Comparison of ENCODE assay signal across 30 mouse cellular contexts in genomic region chr13:60291344-60291743, GRCm38 (mm10).
DNase-seq lines count a peak whose midpoint lies in the region; ATAC-seq and TF ChIP-seq lines count a peak whose summit lies in the region.
"Had no signal": no experiment of that assay in that cellular context is flagged by ENCODE, and none has a peak within 500 bp of the region (broad histone marks: within the 10 kb centered on the region; RNA-seq: fewer than 3 reads in every experiment).

No protein-coding gene starts in this region.

- H3K4me2 ChIP-seq in lung, postnatal 0 days (replicated peaks; ENCODE audit: low read depth, low read length), result no peak overlapping the region
- H3K4me2 ChIP-seq in kidney, embryonic 16.5 days (replicated peaks; ENCODE audit: low read depth, low read length), result no peak overlapping the region
- H3K4me2 ChIP-seq: intestine, embryonic 15.5 days; liver, embryonic 15.5 days; lung, embryonic 15.5 days; midbrain, embryonic 11.5 days had no signal

- TF ChIP-seq CTCF in lung, postnatal 0 days (IDR thresholded peaks at IDR 0.05), result no peak
- TF ChIP-seq CTCF in lung, adult 2 months (IDR thresholded peaks at IDR 0.05; ENCODE audit: insufficient read depth, low read length), result no peak

- intact Hi-C loops in heart, postnatal 10 days (cut with DNase I), result loop anchor here (10.0 kb wide), 1 partner anchor 133 kb away; no protein-coding TSS in a partner anchor

- DNase-seq in cerebellum, postnatal 10 days, result peak; percentile 25 to 34
- no peak for DNase-seq in cerebellum, adult 18-20 months
- DNase-seq in heart, adult 11 months, result peak; percentile 93
- DNase-seq in heart, postnatal 10 days, result no peak
- peak; percentile 59 for DNase-seq in lung, postnatal 0 days (ENCODE audit: low spot score)
- DNase-seq in lung, adult 2 months, result no peak
- peak; percentile 27 for DNase-seq in lung, postnatal 36 days
- DNase-seq: adrenal gland, adult 2 months; adrenal gland, postnatal 36 days; cerebellum, adult 2 months; cerebellum, postnatal 25 days; kidney, adult 8-10 months; kidney, postnatal 10 days; layer of hippocampus, postnatal 36 days; left cerebral cortex, postnatal 4 days; right cerebral cortex, postnatal 25 days; spleen, adult 18-20 months; thymus, postnatal 4 days had no signal

- no peaks in the 10 kb centered on the region for H3K27me3 ChIP-seq in lung, postnatal 0 days (replicated peaks; ENCODE audit: insufficient read depth, low read length)
- no peaks in the 10 kb centered on the region for H3K27me3 ChIP-seq in kidney, embryonic 16.5 days (ENCODE audit: insufficient read depth, low read length)
- H3K27me3 ChIP-seq: CH12.LX; intestine, embryonic 15.5 days; liver, embryonic 15.5 days; lung, embryonic 15.5 days had no signal

- TF ChIP-seq EP300 in lung, postnatal 0 days (IDR thresholded peaks at IDR 0.05), result no peak

- no peak overlapping the region for H3K9ac ChIP-seq in lung, postnatal 0 days (replicated peaks; ENCODE audit: low read depth)
- no peak overlapping the region for H3K9ac ChIP-seq in kidney, embryonic 16.5 days (replicated peaks; ENCODE audit: low read length)
- H3K9ac ChIP-seq: intestine, embryonic 15.5 days; liver, embryonic 15.5 days; lung, embryonic 15.5 days had no signal

- ATAC-seq in lung, postnatal 0 days, result no peak
- ATAC-seq in kidney, embryonic 16.5 days (ENCODE audit: low FRiP score, low TSS enrichment), result no peak
- ATAC-seq: activated CD4-positive, CD25-positive, alpha-beta regulatory T cell, adult 4 months; forebrain, embryonic 16.5 days; hindbrain, postnatal 0 days; intestine, embryonic 15.5 days; midbrain, embryonic 16.5 days had no signal

- no peaks in the 10 kb centered on the region for H3K9me3 ChIP-seq in lung, postnatal 0 days (ENCODE audit: low read length)
- no peaks in the 10 kb centered on the region for H3K9me3 ChIP-seq in kidney, embryonic 16.5 days (ENCODE audit: low read length)
- H3K9me3 ChIP-seq: heart, embryonic 10.5 days; intestine, embryonic 15.5 days; liver, embryonic 15.5 days; lung, embryonic 15.5 days had no signal

- H3K4me3 ChIP-seq in lung, postnatal 0 days (ENCODE audit: low read depth, low read length), result no peak overlapping the region
- no peak overlapping the region for H3K4me3 ChIP-seq in lung, adult 2 months (replicated peaks; ENCODE audit: extremely low read depth, low read depth, low read length)
- H3K4me3 ChIP-seq in kidney, embryonic 16.5 days (ENCODE audit: low read length), result no peak overlapping the region
- H3K4me3 ChIP-seq: erythroblast, embryonic 14.5 days; heart, embryonic 10.5 days; intestine, embryonic 15.5 days; liver, embryonic 15.5 days; lung, embryonic 15.5 days had no signal

- H3K4me1 ChIP-seq in lung, postnatal 0 days (ENCODE audit: insufficient read depth, low read depth, low read length), result no peaks in the 10 kb centered on the region; the same call in 1 of the 2 replicates
- no peaks in the 10 kb centered on the region for H3K4me1 ChIP-seq in lung, adult 2 months (ENCODE audit: control insufficient read depth, insufficient read depth, low read length)
- H3K4me1 ChIP-seq in kidney, embryonic 16.5 days (ENCODE audit: insufficient read depth, low read length), result peaks cover 9% of the 10 kb centered on the region
- H3K4me1 ChIP-seq: intestine, embryonic 15.5 days; liver, embryonic 15.5 days had no signal

- H3K27ac ChIP-seq in lung, postnatal 0 days (ENCODE audit: low read length), result no peak overlapping the region
- no peak overlapping the region for H3K27ac ChIP-seq in kidney, embryonic 16.5 days (ENCODE audit: low read length)
- H3K27ac ChIP-seq: heart, embryonic 10.5 days; hindbrain, postnatal 0 days; intestine, embryonic 15.5 days; liver, embryonic 15.5 days; lung, embryonic 15.5 days had no signal

- no peak for TF ChIP-seq POLR2A in lung, adult 2 months (IDR thresholded peaks at IDR 0.05; ENCODE audit: borderline replicate concordance, extremely low read depth, low read depth, low read length)

- no peaks in the 10 kb centered on the region for H3K36me3 ChIP-seq in lung, postnatal 0 days (ENCODE audit: insufficient read depth, low read length)
- H3K36me3 ChIP-seq in kidney, embryonic 16.5 days (ENCODE audit: insufficient read depth, low read length), result no peaks in the 10 kb centered on the region
- H3K36me3 ChIP-seq: heart, embryonic 10.5 days; intestine, embryonic 15.5 days; liver, embryonic 15.5 days; lung, embryonic 15.5 days had no signal

- 62% methylated on average over 3 of the region's 3 CpGs for WGBS in lung, postnatal 0 days
- 66% methylated on average over 3 of the region's 3 CpGs for WGBS in lung, adult 2 months
- 88% methylated on average over 3 of the region's 3 CpGs for WGBS in kidney, embryonic 16.5 days

Comparison
In these comparisons a context has a peak if more than half of its experiments do, and no peak if none do; other contexts are left out.
1. DNase-seq: peak in cerebellum, postnatal 10 days (2 of 2), heart, adult 11 months (single experiment), lung, postnatal 0 days (single experiment) and lung, postnatal 36 days (single experiment); none in cerebellum, adult 18-20 months (0 of 2), heart, postnatal 10 days (0 of 2) and lung, adult 2 months (single experiment).